Mouse (Mus musculus) small intestine, adult 2 months (tissue): ENCODE results near the gene Foxf1.

Experiments used
- CTCF ChIP-seq: fragments of 200-500 bp; IDR thresholded peaks from 2 replicates; pipeline ENCODE4 v1.5.1; 2012; ENCODE audit warnings: low read depth, mild to moderate bottlenecking, control low read depth, inconsistent platforms, low read length, moderate library complexity, mixed read lengths; ENCODE audit not compliant: insufficient replicate concordance, insufficient read length; ENCODE audit errors: extremely low read depth
- POLR2A ChIP-seq: fragments of 200-500 bp; IDR thresholded peaks from 2 replicates; pipeline ENCODE4 v1.6.1; 2012; ENCODE audit warnings: low read depth, mild to moderate bottlenecking, control low read depth, inconsistent platforms, low read length, moderate library complexity

DNA sequence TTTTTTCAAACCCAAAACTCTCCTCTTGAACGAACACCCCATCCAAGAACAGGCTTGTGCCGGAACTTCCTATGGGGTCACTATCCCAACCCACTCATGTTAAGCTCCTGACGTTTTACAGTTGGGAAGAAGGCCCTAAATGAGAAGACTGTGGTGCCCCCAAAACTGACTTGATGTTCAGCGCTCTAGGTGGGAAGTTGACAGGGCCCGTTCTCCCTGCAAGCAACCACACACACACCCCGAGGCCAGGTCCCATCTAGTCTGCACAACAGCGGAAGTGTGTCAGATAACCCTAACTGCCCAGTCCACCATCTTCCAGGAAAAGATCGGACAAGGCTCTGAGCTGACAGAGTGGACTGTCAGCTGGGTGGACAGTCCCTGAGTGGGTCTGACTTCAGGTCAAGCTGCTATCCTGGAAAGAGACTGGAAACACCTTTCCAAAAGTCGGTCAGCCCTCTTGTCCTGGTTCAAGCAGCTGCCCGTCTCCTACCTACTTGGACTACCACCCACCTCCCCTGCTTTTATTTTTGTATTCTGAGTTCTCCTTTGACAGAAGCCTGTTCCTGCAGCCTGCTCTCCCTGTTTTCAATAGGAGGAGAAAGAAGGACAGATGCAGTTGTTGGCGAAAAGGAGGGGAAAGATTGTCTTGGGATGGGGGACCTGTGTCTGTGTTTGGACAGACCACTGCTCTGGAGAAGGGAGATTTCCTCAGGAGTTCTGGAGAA lies 11.6 kb upstream of the Foxf1 start:
- TF ChIP-seq CTCF (no peak), POLR2A (no peak)
